Mouse (Mus musculus): ENCODE measurements around the gene Cdk19. TPM values are rescaled to one million over a fixed set of nuclear protein-coding genes. Genes with fewer than 3 reads are reported as not detected.
"Not testable (repeated sequence)": the region's sequence is repeated elsewhere in the genome, so short reads cannot be mapped to it uniquely, and the experiment has no call there.

The Cdk19 gene
- polyA plus RNA-seq, 1 experiment from 2014 or later, result 19.6 TPM

DNA sequence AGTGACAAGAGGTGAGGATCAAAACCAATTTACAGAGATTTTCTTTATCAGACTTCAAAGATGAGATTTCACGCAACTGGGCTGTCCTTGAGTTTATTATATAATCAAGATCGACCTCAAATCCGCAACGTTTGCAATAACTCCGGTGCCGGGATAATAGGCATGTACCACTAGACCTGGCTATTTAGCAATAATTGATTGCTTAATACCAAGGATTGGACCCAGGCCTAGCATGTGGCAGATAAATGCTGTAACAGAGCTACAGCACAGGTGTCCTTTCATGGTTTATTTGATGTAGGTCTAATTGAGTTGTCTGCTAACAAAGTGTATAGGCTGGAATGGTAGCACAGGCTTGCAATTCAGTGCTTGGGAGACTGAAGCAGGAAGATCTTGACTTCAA lies 172.8 kb downstream of the Cdk19 start:
- Histone ChIP-seq H3K27me3 (replicated peaks; ENCODE audit: control insufficient read depth, insufficient read depth, low read length) (no peaks in the 10 kb centered on the region), H3K4me2 (ENCODE audit: low read length) (no peak overlapping the region), H3K9me3 (ENCODE audit: control insufficient read depth, low read length) (no peaks in the 10 kb centered on the region), H3K4me1 (replicated peaks; ENCODE audit: control insufficient read depth, insufficient read depth, low read length) (no peaks in the 10 kb centered on the region), H3K4me3 (replicated peaks; ENCODE audit: low read length) (no peak overlapping the region), H3K36me3 (ENCODE audit: control insufficient read depth, insufficient read depth) (no peaks in the 10 kb centered on the region), H3K27ac (ENCODE audit: low read length) (no peak overlapping the region), H3K9ac (replicated peaks; ENCODE audit: low read depth, low read length) (no peak overlapping the region)
- 96% methylated on average over 6 of the region's 6 CpGs for WGBS
- ATAC-seq, result no peak

DNA sequence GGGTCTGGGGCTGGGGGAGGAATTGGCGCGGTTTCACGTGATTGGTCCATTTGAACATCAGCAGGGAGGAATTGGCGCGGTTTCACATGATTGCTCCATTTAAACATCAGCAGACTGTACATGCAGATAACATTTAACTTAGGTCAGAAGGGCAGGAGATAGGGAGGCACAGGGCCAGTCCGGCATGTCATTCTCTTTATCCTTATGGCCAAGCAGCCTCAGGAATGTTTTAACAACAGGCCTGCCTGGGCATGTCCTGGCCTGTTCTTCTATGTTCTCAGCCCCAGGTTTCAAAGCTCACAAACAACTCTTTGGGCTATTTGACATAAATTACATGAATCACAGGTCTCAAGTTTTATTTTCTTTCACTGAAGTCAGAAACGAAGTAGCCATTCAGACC lies 173.6 kb downstream of the Cdk19 start:
- not testable (repeated sequence) for H3K27me3 ChIP-seq (replicated peaks; ENCODE audit: control insufficient read depth, insufficient read depth, low read length); H3K4me3 ChIP-seq (replicated peaks; ENCODE audit: low read length); H3K4me1 ChIP-seq (replicated peaks; ENCODE audit: control insufficient read depth, insufficient read depth, low read length); H3K27ac ChIP-seq (ENCODE audit: low read length); H3K4me2 ChIP-seq (ENCODE audit: low read length); ATAC-seq; H3K9ac ChIP-seq (replicated peaks; ENCODE audit: low read depth, low read length); H3K9me3 ChIP-seq (ENCODE audit: control insufficient read depth, low read length); H3K36me3 ChIP-seq (ENCODE audit: control insufficient read depth, insufficient read depth)
- 96% methylated on average over 7 of the region's 7 CpGs for WGBS

GRCm38 (mm10) chr10:40515225-40515681 lies 175.9 kb downstream of the Cdk19 start:
- Histone ChIP-seq H3K4me2 (ENCODE audit: low read length) (no peak overlapping the region), H3K27me3 (replicated peaks; ENCODE audit: control insufficient read depth, insufficient read depth, low read length) (no peaks in the 10 kb centered on the region), H3K9ac (replicated peaks; ENCODE audit: low read depth, low read length) (no peak overlapping the region), H3K36me3 (ENCODE audit: control insufficient read depth, insufficient read depth) (no peaks in the 10 kb centered on the region), H3K4me3 (replicated peaks; ENCODE audit: low read length) (no peak overlapping the region), H3K4me1 (replicated peaks; ENCODE audit: control insufficient read depth, insufficient read depth, low read length) (peaks cover 9% of the 10 kb centered on the region; the same call in 1 of the 2 replicates), H3K9me3 (ENCODE audit: control insufficient read depth, low read length) (no peaks in the 10 kb centered on the region), H3K27ac (ENCODE audit: low read length) (no peak overlapping the region)
- ATAC-seq, result no peak
- WGBS, result 88% methylated on average over 5 of the region's 5 CpGs

- H3K9ac ChIP-seq (replicated peaks; ENCODE audit: low read depth, low read length), result no peak overlapping the region
- H3K4me2 ChIP-seq (ENCODE audit: low read length), result no peak overlapping the region
- no peaks in the 10 kb centered on the region for H3K27me3 ChIP-seq (replicated peaks; ENCODE audit: control insufficient read depth, insufficient read depth, low read length)
- WGBS, result 16% methylated on average over 4 of the region's 4 CpGs
- no peak overlapping the region for H3K27ac ChIP-seq (ENCODE audit: low read length)
- no peak overlapping the region for H3K4me3 ChIP-seq (replicated peaks; ENCODE audit: low read length)
- peaks cover 12% of the 10 kb centered on the region for H3K4me1 ChIP-seq (replicated peaks; ENCODE audit: control insufficient read depth, insufficient read depth, low read length)
- no peaks in the 10 kb centered on the region for H3K36me3 ChIP-seq (ENCODE audit: control insufficient read depth, insufficient read depth)
- H3K9me3 ChIP-seq (ENCODE audit: control insufficient read depth, low read length), result no peaks in the 10 kb centered on the region
- ATAC-seq, result no peak
Observed at GRCm38 (mm10) chr10:40516421-40516820, 177.1 kb downstream of the Cdk19 start.

DNA sequence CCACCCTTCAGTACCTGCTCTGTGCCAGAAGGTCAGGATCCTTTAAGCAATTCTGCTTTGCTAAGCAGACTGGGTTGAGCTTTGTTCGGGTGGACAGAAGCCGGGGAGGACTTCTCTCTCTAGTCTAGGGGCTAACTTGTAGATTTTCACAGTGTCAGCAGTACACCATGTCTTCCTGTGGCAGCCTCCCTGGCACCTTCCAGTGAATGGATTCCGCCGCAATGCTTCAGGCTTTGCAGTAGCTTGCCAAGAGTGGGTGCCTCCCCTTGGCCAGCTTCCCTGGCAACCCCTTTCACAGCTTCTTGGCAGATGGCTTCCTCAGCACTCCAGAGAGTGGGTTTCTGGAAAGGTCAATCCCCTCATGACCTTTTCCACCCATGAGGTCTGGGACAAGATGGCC lies 180.2 kb downstream of the Cdk19 start:
- WGBS, result 39% methylated on average over 4 of the region's 4 CpGs
- Histone ChIP-seq H3K27me3 (replicated peaks; ENCODE audit: control insufficient read depth, insufficient read depth, low read length) (no peaks in the 10 kb centered on the region), H3K27ac (ENCODE audit: low read length) (no peak overlapping the region), H3K9ac (replicated peaks; ENCODE audit: low read depth, low read length) (no peak overlapping the region), H3K4me2 (ENCODE audit: low read length) (no peak overlapping the region), H3K4me3 (replicated peaks; ENCODE audit: low read length) (no peak overlapping the region), H3K36me3 (ENCODE audit: control insufficient read depth, insufficient read depth) (no peaks in the 10 kb centered on the region), H3K4me1 (replicated peaks; ENCODE audit: control insufficient read depth, insufficient read depth, low read length) (peaks cover 21% of the 10 kb centered on the region), H3K9me3 (ENCODE audit: control insufficient read depth, low read length) (no peaks in the 10 kb centered on the region)
- ATAC-seq, result peak; percentile 54

- peak overlapping the region; percentile 57 for H3K27ac ChIP-seq (ENCODE audit: low read length)
Observed at GRCm38 (mm10) chr10:40521579-40521978, 182.2 kb downstream of the Cdk19 start.

DNA sequence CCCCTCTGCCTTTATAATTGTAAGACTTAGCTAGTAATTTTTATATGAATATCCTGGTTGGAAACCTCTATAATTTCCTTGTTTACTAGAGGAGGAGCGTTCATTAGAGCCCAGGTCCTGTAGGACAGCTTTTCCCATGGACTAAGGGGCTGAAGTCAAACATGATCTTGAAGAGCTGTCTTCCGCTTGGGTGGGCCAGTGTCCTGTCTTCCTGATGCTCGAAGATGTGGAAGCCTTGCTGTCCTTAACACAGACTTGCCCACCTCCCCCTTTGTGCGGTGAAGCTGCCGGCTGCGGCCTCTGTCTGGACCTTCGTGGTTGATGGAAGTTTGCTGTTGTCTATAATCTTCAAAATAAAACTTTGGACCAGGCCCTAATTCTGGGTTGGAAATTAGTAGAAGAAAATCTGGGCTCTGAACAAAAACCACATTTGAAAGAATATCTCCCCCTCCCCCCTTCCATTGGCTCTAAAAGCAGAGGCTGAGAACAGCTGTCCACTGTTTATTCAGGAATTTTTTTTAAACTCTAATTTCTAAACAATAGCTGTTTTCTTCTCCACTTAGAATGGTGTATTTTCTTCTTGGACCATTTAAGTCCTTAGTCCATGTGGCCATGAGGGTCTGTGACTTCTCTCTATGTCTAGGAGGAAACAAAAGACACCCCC lies 184.1 kb downstream of the Cdk19 start:
- Histone ChIP-seq H3K4me1 (replicated peaks; ENCODE audit: control insufficient read depth, insufficient read depth, low read length) (peaks cover 21% of the 10 kb centered on the region), H3K9ac (replicated peaks; ENCODE audit: low read depth, low read length) (no peak overlapping the region), H3K4me3 (replicated peaks; ENCODE audit: low read length) (no peak overlapping the region), H3K9me3 (ENCODE audit: control insufficient read depth, low read length) (no peaks in the 10 kb centered on the region), H3K36me3 (ENCODE audit: control insufficient read depth, insufficient read depth) (no peaks in the 10 kb centered on the region), H3K27ac (ENCODE audit: low read length) (no peak overlapping the region), H3K27me3 (replicated peaks; ENCODE audit: control insufficient read depth, insufficient read depth, low read length) (no peaks in the 10 kb centered on the region), H3K4me2 (ENCODE audit: low read length) (no peak overlapping the region)
- WGBS, result 69% methylated on average over 7 of the region's 7 CpGs
- ATAC-seq, result no peak

More at GRCm38 (mm10) chr10:40521579-40521978, 182.2 kb downstream of the Cdk19 start:
- Histone ChIP-seq H3K27me3 (replicated peaks; ENCODE audit: control insufficient read depth, insufficient read depth, low read length) (no peaks in the 10 kb centered on the region), H3K4me2 (ENCODE audit: low read length) (peak overlapping the region; percentile 28), H3K36me3 (ENCODE audit: control insufficient read depth, insufficient read depth) (no peaks in the 10 kb centered on the region), H3K4me1 (replicated peaks; ENCODE audit: control insufficient read depth, insufficient read depth, low read length) (peaks cover 21% of the 10 kb centered on the region), H3K9me3 (ENCODE audit: control insufficient read depth, low read length) (no peaks in the 10 kb centered on the region), H3K4me3 (replicated peaks; ENCODE audit: low read length) (no peak overlapping the region), H3K9ac (replicated peaks; ENCODE audit: low read depth, low read length) (0 out of 2 replicates have a peak overlapping the region, but pooled peaks have one; percentile 2)
- ATAC-seq, result peak; percentile 57
- WGBS, result 5% methylated on average over 12 of the region's 12 CpGs

DNA sequence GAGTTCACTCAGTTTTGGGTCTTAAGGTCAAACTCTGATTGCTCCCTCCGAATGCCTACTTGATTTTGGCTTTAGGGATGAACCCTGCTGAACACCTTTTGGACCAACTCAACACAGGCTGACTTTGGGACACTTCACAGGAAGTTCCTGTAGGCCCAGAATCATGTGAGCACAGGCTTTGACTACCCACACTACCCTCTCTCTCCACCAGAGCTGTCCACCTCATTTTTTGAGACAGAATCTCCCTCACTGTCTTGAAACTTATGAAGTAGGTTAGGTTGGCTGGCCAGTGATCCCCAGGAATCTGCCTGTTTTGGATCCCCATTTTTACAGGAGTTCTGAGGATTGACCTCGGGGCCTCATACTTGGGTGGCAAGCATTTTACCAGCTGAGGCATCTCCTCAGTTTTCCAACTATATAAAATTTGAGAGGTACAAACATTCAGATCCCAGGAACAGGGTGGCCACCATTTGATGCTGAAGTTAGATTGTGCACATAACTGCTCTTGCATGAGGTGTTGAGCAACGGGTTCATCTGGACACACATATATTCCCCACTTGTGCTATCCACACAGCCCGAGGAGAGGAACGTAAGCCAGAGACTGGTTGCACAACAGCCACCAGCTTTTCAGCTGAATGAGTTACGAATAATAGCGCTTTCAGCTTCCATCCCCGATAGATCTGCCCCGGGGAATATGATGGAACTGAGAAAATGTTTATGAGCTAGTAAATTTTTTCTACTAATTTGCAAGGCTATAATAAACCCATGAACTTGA lies 184.9 kb downstream of the Cdk19 start:
- Histone ChIP-seq H3K4me2 (ENCODE audit: low read length) (no peak overlapping the region), H3K4me3 (replicated peaks; ENCODE audit: low read length) (no peak overlapping the region), H3K27me3 (replicated peaks; ENCODE audit: control insufficient read depth, insufficient read depth, low read length) (no peaks in the 10 kb centered on the region), H3K9me3 (ENCODE audit: control insufficient read depth, low read length) (no peaks in the 10 kb centered on the region), H3K4me1 (replicated peaks; ENCODE audit: control insufficient read depth, insufficient read depth, low read length) (peaks cover 19% of the 10 kb centered on the region), H3K9ac (replicated peaks; ENCODE audit: low read depth, low read length) (no peak overlapping the region), H3K36me3 (ENCODE audit: control insufficient read depth, insufficient read depth) (no peaks in the 10 kb centered on the region), H3K27ac (ENCODE audit: low read length) (no peak overlapping the region)
- no peak for ATAC-seq
- 72% methylated on average over 9 of the region's 9 CpGs for WGBS

GRCm38 (mm10) chr10:40524991-40525390 lies 185.6 kb downstream of the Cdk19 start:
- Histone ChIP-seq H3K27me3 (replicated peaks; ENCODE audit: control insufficient read depth, insufficient read depth, low read length) (no peaks in the 10 kb centered on the region), H3K4me2 (ENCODE audit: low read length) (no peak overlapping the region), H3K4me1 (replicated peaks; ENCODE audit: control insufficient read depth, insufficient read depth, low read length) (peaks cover 13% of the 10 kb centered on the region), H3K36me3 (ENCODE audit: control insufficient read depth, insufficient read depth) (no peaks in the 10 kb centered on the region), H3K9ac (replicated peaks; ENCODE audit: low read depth, low read length) (no peak overlapping the region), H3K27ac (ENCODE audit: low read length) (no peak overlapping the region), H3K9me3 (ENCODE audit: control insufficient read depth, low read length) (no peaks in the 10 kb centered on the region), H3K4me3 (replicated peaks; ENCODE audit: low read length) (no peak overlapping the region)
- WGBS, result 30% methylated on average over 10 of the region's 10 CpGs
- no peak; the same call in 1 of the 2 replicates for ATAC-seq

All from forebrain, embryonic 16.5 days (tissue).